Mouse (Mus musculus) liver, postnatal 0 days (tissue): Measurements from ENCODE around the gene Sacs.

ENCODE experiments used
- CTCF ChIP-seq: sonication (generic); IDR thresholded peaks from 2 replicates; pipeline ENCODE4 v1.5.1; 2016; ENCODE audit warnings: antibody characterized with exemption, low read depth
- EP300 ChIP-seq: IDR thresholded peaks from 2 replicates; pipeline ENCODE4 v1.6.1; 2016; ENCODE audit warnings: antibody characterized with exemption, low read depth, mild to moderate bottlenecking

GRCm38 (mm10) chr14:61171261-61171970 is 33.2 kb downstream of the Sacs start:
- no peak for TF ChIP-seq CTCF
- TF ChIP-seq EP300, result no peak
